Mouse (Mus musculus): Measurements from ENCODE around the gene Mc3r.

Gene Mc3r

DNA sequence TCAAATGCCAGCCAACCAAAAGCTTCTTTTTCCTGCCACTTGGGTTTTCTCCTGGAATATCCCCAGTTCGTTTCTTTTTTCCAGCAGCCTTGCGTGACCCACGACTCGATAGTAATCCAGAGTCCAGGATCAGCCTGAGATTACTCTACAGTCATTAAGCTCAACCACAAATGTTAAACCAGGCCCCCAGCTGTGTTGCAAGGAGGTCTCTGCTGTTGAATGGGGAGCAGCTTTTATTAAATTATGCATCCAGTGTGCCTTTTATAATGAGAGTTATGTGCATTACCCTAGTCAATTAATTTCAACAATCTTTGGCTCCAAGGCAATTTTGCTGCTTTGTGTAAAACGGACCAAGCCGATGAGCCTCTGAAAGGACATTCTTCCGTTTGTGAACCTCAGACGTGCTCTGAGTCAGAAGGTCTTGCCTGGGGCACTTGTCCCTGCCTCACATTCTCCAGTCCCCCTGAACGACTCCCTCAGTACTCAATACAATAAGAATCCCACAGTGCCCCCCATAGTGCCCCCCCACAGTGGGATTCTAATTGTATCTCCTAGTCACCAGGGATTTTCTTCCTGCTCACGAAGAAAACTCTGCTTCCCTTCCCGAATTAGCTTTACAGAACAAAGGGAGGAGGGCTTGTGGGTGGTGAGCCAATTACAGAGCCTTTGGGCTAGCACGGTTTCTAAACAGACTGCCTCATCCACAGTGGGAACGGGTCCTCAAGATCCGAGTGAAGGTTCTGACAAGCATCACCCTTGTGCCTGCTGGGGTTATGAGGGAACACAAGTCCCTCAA is 51.0 kb downstream of the Mc3r start:
- DNase-seq (ENCODE audit: low spot score in 2 of 2), result peak; percentile 36 to 47
